Mouse (Mus musculus): ENCODE data around the gene Ddx58.

Ddx58 gene

DNA sequence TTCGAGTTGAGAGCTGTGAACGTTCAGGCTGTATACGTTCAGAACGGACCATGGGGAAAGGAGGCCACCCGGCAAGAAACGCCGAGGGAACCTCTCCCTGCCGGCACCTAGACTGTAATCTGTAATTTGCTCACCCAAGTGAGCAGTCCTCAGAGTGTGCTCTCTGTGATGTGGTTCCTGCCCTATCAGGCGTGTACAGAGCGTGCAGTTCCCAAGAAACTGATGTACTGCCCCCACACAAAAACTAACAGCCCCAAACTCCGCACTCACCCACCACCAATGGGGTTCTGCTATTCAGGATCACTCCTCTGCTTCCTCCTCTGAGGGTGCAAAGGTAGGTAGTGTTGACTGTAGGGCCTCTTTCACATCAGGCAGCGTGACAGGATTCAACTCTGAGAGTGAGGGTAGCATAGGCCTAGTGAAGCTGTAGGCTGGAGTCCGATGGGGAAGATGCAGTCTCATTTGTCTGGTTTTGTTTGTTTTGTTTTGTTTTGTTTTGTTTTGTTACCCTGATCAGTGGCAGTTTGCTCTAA is 84.1 kb downstream of the Ddx58 start:
- in situ Hi-C loops (cut with MboI; ENCODE audit: low pct_unique_long_range_greater_than_20kb in 1 of 2, low sequenced_read_pairs in 2 of 2, unreplicated experiment in 1 of 2) = no loop called here

DNA sequence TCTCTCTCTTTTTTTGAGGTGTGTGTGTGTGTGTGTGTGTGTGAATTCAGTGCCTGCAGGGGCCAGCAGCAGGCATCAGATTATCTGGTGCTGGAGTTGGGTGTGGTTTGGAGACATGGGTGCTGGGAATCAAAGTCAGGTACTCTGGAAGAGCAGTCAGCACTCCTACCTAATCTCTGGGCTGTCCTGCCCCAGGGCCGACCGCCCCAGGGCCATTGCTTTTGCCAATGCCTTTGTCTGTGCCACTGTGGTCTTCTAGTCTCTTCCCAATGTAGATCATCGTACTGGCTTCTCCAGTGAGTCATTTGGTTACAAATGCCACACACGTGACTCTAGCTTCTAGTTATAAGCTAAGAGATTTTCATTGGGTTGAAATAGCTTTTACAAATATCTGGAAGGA is 84.9 kb downstream of the Ddx58 start:
- in situ Hi-C loops (cut with MboI; ENCODE audit: low pct_unique_long_range_greater_than_20kb in 1 of 2, low sequenced_read_pairs in 2 of 2, unreplicated experiment in 1 of 2) = no loop called here
